Comparison of ENCODE assay signal across 22 mouse cellular contexts in genomic region chr5:65354985-65355384, GRCm38 (mm10). TPM values are rescaled to one million over a fixed set of nuclear protein-coding genes. Genes with fewer than 3 reads are reported as not detected.
DNase-seq lines count a peak whose midpoint lies in the region; ATAC-seq and TF ChIP-seq lines count a peak whose summit lies in the region.
"Had no signal": no experiment of that assay in that cellular context is flagged by ENCODE, and none has a peak within 500 bp of the region (broad histone marks: within the 10 kb centered on the region; RNA-seq: fewer than 3 reads in every experiment).

No protein-coding gene starts in this region.

- H3K4me2 ChIP-seq in forebrain, embryonic 15.5 days (replicated peaks) = no peak overlapping the region
- H3K4me2 ChIP-seq: heart, embryonic 11.5 days; hindbrain, embryonic 13.5 days; intestine, embryonic 15.5 days; limb, embryonic 13.5 days; neural tube, embryonic 13.5 days had no signal

- ATAC-seq in forebrain, embryonic 15.5 days (replicated peaks) = no peak
- ATAC-seq: activated CD4-positive, CD25-positive, alpha-beta regulatory T cell, adult 4 months; intestine, embryonic 15.5 days had no signal

- no peaks in the 10 kb centered on the region for H3K4me1 ChIP-seq in forebrain, embryonic 15.5 days
- H3K4me1 ChIP-seq: hindbrain, embryonic 13.5 days; intestine, embryonic 15.5 days; limb, embryonic 13.5 days; neural tube, embryonic 13.5 days had no signal

- no peak for DNase-seq in left cerebral cortex, adult 2 months (ENCODE audit: extremely low spot score in 1 of 2, low spot score in 2 of 2)
- DNase-seq in left cerebral cortex, adult 9 months (ENCODE audit: low spot score in 2 of 2) = no peak
- DNase-seq in 3T3-L1 (ENCODE audit: low read depth, low spot score) (peak; percentile 33), A20 (ENCODE audit: low read depth, low spot score) (peak; percentile 35), R1 (ENCODE audit: low read depth, low spot score) (peak; percentile 87), MN1 (ENCODE audit: low spot score) (no peak)
- no peak for DNase-seq in kidney, adult 8-10 months
- DNase-seq: adrenal gland, postnatal 14 days; cerebellum, adult 8-10 months; gastrocnemius, postnatal 14 days; heart, postnatal 14 days; kidney, postnatal 14 days; right cerebral cortex, postnatal 4 days; thymus, postnatal 36 days had no signal

- H3K9ac ChIP-seq in forebrain, embryonic 15.5 days (replicated peaks) = no peak overlapping the region
- H3K9ac ChIP-seq: hindbrain, embryonic 13.5 days; intestine, embryonic 15.5 days; limb, embryonic 13.5 days; neural tube, embryonic 13.5 days had no signal

- H3K36me3 ChIP-seq in forebrain, embryonic 15.5 days = no peaks in the 10 kb centered on the region
- H3K36me3 ChIP-seq: forebrain, embryonic 10.5 days; hindbrain, embryonic 13.5 days; intestine, embryonic 15.5 days; limb, embryonic 13.5 days; neural tube, embryonic 13.5 days had no signal

- TF ChIP-seq CTCF in left cerebral cortex, adult 2 months (IDR thresholded peaks at IDR 0.05) = peak; percentile 1; the same call in 1 of the 2 replicates

- no peaks in the 10 kb centered on the region for H3K9me3 ChIP-seq in forebrain, embryonic 15.5 days
- H3K9me3 ChIP-seq: forebrain, embryonic 10.5 days; intestine, embryonic 15.5 days; limb, embryonic 13.5 days had no signal

- H3K27me3 ChIP-seq in forebrain, embryonic 15.5 days = no peaks in the 10 kb centered on the region
- H3K27me3 ChIP-seq: intestine, embryonic 15.5 days; limb, embryonic 13.5 days; neural tube, embryonic 13.5 days had no signal

- H3K27ac ChIP-seq in left cerebral cortex, adult 2 months = no peak overlapping the region
- H3K27ac ChIP-seq in forebrain, embryonic 15.5 days (replicated peaks) = no peak overlapping the region
- H3K27ac ChIP-seq: forebrain, embryonic 10.5 days; hindbrain, embryonic 13.5 days; intestine, embryonic 15.5 days; limb, embryonic 13.5 days; neural tube, embryonic 13.5 days had no signal

- WGBS in forebrain, embryonic 15.5 days = 76% methylated on average over 5 of the region's 5 CpGs

- intact Hi-C loops in left cerebral cortex, adult 2 months (cut with DNase I) = no loop called here

- no peak overlapping the region for H3K4me3 ChIP-seq in left cerebral cortex, adult 2 months
- no peak overlapping the region for H3K4me3 ChIP-seq in forebrain, embryonic 15.5 days
- H3K4me3 ChIP-seq: forebrain, embryonic 10.5 days; hindbrain, embryonic 13.5 days; intestine, embryonic 15.5 days; limb, embryonic 13.5 days; neural tube, embryonic 13.5 days had no signal

RNA-seq across cellular contexts. Expression of gene Klb, which starts 6.9 kb away (rescaled TPM):
- total RNA-seq in left cerebral cortex, adult 2 months (2021) = under 1 TPM; 0.33 to 0.54 TPM
- polyA plus RNA-seq in forebrain, embryonic 15.5 days (2015; fragmentation: Nextera tagmentation; extraction: Ambion mirVana) = 0.08 TPM in 1 of 2 replicates, not detected in the other
- polyA plus RNA-seq: activated CD4-positive, CD25-positive, alpha-beta regulatory T cell, adult 4 months had no signal

RNA-seq across cellular contexts. Expression of gene Rfc1, which starts 19.5 kb away (rescaled TPM):
- total RNA-seq in left cerebral cortex, adult 2 months (2021) = 10 to 100 TPM; 27.7 to 28.0 TPM
- polyA plus RNA-seq in forebrain, embryonic 15.5 days (2015; fragmentation: Nextera tagmentation; extraction: Ambion mirVana) = 44.2 and 46.5 TPM in 2 replicates

RNA-seq across cellular contexts. Expression of gene Rpl9, which starts 36.3 kb away (rescaled TPM):
- 100 to 1,000 TPM; 699 to 738 TPM for total RNA-seq in left cerebral cortex, adult 2 months (2021)
- polyA plus RNA-seq in forebrain, embryonic 15.5 days (2015; fragmentation: Nextera tagmentation; extraction: Ambion mirVana) = 635 and 693 TPM in 2 replicates

RNA-seq across cellular contexts. Expression of gene Lias, which starts 36.3 kb away (rescaled TPM):
- 10 to 100 TPM; 29.0 to 36.9 TPM for total RNA-seq in left cerebral cortex, adult 2 months (2021)
- 62.5 and 69.0 TPM in 2 replicates for polyA plus RNA-seq in forebrain, embryonic 15.5 days (2015; fragmentation: Nextera tagmentation; extraction: Ambion mirVana)

Comparison
In these comparisons a context has a peak if more than half of its experiments do, and no peak if none do; other contexts are left out.
1. DNase-seq: peak in 3T3-L1 (single experiment), A20 (single experiment) and R1 (single experiment); none in left cerebral cortex, adult 2 months (0 of 2), left cerebral cortex, adult 9 months (0 of 2), kidney, adult 8-10 months (0 of 2) and MN1 (single experiment).